Mouse (Mus musculus): ENCODE measurements at regions not wholly inside any gene's neighbourhood (a gene's known extent, or its start where the extent isn't known, plus 50 kb on each side); places are given as distances from the start of the nearest gene placed in this dataset.

DNA sequence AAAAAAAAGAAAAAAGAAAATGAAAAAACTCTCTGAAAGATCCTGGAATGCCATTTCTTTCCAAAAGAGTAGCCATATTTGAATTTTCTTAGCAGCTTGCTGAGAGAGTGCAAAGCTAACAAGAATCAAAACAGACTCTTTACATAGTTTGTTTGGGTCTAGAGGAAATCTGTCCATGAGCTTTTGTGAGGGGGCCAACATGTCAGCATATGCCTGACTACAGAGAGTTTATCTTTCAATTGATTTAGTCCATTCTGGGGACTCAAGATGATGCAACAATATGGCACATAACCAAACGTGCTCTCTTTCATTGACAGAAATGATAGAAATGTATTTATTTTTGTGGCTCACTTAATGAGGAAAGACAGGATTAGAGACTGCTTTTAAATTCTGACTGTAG is 822.8 kb upstream of the Acvr2a start:
- DNase-seq: no peak

GRCm38 (mm10) chr2:47994185-47994584 is 819.7 kb upstream of the Acvr2a start:
- DNase-seq: no peak

- DNase-seq: no peak
Observed at GRCm38 (mm10) chr2:48001230-48001629, 812.7 kb upstream of the Acvr2a start.

DNA sequence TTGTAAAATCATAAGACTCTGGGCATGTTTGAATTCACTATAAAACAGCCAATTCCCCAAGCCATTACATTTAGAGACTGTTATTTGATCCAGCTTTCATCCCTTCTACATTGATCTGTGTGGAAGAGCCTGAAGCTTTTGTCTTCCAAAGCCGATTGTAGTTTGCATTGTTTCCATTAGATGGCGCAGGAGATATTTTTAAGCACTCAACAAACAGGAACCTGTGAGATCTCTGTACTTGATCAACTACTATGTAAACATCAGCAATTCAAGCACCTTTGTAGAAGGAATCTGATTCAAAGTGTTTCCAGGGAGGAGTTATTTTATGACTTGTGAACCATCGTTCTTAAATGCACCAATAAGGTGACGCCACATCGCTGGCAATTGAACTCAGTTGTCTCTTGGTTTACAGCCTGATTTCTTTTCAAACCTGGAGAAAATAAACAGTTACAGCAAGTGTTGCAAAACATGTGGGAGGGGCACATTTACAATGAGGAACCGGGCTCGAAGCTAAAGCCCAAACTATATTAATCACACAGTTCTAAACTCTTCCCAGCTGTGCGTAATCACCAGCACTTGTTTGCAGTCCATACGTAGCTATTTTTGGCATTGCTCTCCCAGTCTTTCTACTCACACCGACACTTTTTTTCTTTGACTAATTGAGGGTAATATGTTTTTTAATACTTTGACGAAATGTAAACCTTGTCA is 812.0 kb upstream of the Acvr2a start:
- peak; percentile 20 for DNase-seq

- DNase-seq: no peak
Observed at GRCm38 (mm10) chr2:48010308-48010707, 803.6 kb upstream of the Acvr2a start.

DNA sequence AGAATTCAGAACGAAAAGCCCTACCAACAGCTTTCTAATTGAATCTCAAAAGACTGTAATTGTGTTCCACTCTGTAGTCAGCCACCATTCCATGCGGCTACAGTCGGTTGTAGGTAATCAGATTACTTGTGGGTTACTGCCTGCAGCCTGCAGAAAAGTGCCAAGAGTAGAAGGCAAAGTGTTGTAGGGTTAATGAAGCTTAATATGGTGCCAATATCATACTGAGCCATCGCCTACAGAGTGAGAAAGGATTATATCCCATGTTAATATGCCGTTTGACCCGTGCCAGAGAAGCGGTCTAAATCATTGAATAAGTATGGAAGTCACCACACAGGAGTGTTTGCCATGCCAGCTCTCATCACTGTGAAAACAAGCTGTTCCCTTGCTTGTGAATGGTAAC is 786.4 kb upstream of the Acvr2a start:
- no peak for DNase-seq

DNA sequence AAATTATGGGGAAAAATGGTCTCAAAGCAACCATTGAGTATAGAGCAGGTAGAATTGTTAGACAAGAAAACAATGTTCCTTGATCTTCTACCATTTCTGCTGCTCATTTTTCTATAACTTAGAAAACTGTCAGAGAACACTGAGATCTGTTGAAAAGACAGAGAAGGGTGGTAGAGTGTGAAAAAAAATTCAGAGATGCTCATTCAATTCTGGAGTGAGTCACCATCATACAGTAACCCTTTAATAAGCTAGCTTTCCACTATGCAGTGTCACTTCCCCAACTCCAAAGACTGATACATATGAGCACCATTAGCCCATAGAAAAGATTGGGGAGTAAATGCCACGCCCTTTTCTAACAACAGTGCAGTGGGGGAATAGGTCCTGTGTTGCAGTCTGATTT is 752.5 kb upstream of the Acvr2a start:
- no peak for DNase-seq

DNA sequence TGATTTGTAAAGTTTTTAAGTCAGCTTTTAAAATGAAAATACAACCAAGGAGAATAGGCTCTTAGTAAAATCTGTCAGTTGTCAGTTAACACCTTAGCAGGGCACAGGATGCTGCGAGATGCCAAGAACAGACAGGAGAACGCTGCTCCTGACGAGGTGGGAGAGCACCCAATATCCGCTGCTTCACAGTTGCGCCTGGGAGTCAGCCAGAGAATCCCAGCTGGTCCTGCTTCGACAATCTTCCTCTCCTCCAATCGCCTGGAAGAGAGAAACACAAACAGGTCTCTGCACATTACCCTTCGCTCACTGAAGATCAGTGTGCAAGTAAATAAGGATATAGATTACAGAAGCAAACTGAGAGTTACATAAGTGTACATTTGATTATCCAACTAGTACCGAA is 750.5 kb upstream of the Acvr2a start:
- peak; percentile 75 for DNase-seq

GRCm38 (mm10) chr2:48065162-48065561 is 748.7 kb upstream of the Acvr2a start:
- no peak for DNase-seq

- DNase-seq: no peak
Observed at GRCm38 (mm10) chr2:48082120-48082799, 731.6 kb upstream of the Acvr2a start.

GRCm38 (mm10) chr2:48098287-48098686 is 715.6 kb upstream of the Acvr2a start:
- DNase-seq: no peak

DNA sequence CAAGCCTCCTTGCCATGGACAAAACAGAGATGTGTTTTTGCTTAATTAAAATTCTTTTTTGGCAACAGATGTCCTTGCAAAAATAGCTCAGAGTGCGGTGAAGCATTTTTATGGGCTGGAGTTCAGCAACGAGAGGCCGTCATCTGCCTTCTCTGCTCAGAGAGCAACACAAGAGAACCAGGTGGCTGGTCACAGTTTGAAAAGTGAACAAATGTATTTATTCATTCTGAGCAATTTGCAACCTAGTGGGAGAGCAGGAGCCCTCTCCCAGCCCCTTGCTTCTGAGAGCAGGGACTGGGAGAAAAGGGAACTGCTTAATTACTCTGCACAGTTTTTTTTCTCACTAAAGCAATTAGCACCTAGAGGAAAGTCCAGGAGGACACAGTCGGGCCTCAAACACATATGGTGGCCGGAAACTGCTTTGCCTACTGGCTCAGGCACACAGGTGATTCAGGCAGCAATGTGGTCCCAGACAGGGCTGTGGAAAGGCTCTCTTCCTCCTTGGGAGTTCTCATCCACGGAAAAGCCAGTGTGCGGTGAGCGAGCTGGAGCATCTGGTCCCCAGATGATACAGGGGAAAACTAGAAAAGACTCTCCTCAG is 714.9 kb upstream of the Acvr2a start:
- DNase-seq: peak; percentile 55

DNA sequence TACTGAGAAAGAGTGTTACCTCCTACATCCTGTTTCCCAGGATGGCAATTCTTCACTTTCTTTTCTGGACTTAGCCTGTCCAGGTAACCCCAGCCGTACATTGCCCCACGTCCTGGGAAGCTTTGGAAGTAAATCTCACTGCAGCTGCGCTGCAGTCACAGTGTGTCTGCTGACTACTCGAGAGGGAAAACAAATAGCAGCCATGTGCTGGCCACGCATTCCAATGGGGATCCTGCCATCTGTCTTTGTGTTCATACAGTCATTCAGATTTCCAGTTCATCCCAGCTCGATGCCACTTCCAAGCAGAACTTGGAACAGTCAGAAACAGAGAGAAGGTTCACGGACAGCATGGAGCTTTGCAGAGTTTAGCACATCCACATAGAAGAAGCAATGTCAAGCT is 690.2 kb upstream of the Acvr2a start:
- DNase-seq: no peak

DNA sequence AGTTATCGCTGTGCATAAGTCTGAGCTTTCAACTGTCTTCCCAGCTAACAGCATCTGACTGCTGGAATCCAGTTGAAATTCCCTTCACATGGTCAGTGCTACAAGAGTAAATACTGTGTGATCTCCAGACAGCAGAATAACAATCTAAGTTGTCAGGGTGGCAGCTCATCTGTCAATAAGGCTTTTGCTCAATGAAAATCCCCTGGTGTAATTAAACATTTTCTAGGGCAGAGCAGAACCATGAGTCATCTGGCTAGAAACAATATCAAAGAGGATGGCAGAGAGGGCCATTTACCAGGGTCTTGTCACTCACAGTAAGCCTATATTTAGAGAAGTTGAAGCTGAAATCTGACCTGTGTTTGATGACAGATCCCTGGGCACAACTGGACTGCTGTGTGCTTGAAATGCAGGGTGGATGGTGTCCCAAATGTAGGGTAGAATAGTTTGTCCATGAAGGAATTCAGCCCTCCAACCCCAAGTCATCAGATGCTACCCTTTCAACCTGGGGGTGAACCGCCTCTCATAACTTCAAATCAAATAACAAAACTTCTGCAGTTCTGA is 675.8 kb upstream of the Acvr2a start:
- no peak for DNase-seq

- DNase-seq: no peak
Observed at GRCm38 (mm10) chr2:48141281-48141680, 672.6 kb upstream of the Acvr2a start.

GRCm38 (mm10) chr2:48154706-48155105 is 659.2 kb upstream of the Acvr2a start:
- DNase-seq: no peak

DNA sequence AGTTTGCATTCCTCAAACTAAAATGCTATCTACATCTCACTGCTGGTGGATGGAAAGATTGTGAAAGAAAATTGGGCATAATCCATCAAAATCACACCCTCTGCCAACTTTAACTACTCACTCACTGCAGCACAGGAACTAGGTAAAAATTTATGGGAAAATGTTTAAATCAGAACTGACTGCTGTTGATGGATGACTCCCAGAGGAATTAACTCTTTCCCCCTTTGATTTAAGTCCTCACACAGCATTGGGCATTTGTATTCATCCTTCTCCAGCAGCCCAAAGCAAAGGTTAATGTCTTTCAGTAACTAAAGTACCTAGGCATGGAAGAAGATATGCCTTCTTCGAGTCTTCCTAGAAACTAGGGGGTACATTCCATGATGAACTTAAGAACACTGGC is 641.3 kb upstream of the Acvr2a start:
- DNase-seq: no peak

GRCm38 (mm10) chr2:48186161-48186560 is 627.7 kb upstream of the Acvr2a start:
- DNase-seq: no peak

DNA sequence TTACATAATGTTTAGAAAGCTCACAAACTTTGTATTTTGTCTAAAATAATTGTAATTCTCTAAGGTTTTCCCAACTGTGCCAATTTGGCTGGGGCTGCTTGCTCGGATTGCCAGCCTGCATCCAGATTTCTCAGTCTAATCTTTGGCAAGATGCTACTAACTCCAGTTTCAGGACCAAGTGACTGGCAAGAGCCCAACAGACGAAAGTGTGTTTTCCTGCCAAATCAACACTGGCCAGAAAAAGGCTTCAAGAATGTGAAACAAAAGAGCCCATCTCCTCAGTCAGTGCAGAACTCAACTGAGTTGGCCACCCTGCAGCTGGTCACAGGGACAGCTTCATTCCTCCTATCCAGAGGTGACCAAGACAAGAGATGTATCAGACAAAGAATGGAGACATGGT is 627.3 kb upstream of the Acvr2a start:
- peak; percentile 7 for DNase-seq

DNA sequence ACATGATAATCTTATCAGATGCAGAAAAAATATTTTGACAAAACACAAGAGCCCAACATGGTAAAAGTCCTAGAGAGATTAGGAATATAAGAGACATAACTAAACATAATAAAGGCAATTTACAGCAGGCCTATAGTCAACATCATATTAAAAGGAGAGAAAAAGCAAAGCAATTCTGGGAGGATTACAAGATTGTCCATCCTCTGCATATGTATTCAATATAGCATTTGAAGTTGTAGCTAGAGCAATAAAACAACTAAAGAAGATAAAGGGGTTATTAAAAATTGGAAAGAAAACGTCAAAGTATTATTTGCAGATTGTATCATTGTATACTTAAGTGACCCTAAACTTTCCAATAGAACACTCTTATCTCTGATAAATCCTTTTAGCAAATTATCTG is 602.1 kb upstream of the Acvr2a start:
- no peak for DNase-seq

DNA sequence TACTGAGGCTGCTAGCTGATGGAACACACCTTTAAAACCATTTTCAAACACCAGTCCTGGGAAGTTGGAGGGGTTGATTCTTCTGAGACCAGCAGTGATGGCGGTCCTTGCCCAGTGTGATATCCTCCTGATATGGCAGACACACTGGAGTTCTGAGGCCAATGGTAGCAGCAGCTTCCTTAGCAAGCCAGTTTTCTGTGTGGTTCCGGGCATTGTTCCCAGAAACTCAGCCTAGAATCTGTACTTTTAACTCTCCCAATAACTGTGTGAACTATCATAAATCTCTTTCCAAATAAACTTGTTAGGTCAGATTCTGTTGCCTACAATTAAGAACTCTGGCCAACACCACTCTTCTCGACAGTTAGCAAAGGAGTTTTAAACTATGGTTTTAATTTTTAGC is 593.1 kb upstream of the Acvr2a start:
- no peak for DNase-seq

- no peak for DNase-seq
Observed at GRCm38 (mm10) chr2:48223084-48223799, 590.7 kb upstream of the Acvr2a start.

DNA sequence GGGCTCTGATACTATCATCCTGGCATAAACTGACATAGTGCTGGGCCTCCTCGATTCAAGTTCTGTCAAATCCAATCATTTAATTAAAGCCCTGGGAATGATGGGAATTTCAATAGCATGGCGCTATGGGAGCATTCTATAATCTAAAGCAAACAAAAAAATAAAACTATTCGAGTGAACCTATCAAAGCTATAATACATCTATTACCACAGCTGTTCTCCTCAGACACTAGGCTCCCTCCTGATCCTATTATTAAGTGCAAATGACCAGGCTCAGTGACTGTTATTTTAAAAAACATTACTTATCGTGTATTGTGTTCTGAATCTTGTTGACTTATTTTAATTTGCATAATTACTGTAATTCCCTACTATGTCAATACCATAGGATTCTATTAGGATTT is 563.7 kb upstream of the Acvr2a start:
- no peak for DNase-seq

Data from cerebellum, adult 11 months (tissue).